Mouse (Mus musculus) embryonic facial prominence, embryonic 15.5 days (tissue): ENCODE results near the gene Cbl. TPM values are rescaled to one million over a fixed set of nuclear protein-coding genes. Genes with fewer than 3 reads are reported as not detected.

ENCODE experiments used
- ATAC-seq: fragments of 200-750 bp; cut with Nextera tagmentation; 2 replicates; pipeline ENCODE4 v1.8.0; 2017; ENCODE audit warnings: low read depth, moderate TSS enrichment; ENCODE audit not compliant: insufficient number of reproducible peaks, low FRiP score, low TSS enrichment
- H3K27ac ChIP-seq: fragments of 300-500 bp; sonication (generic); replicated peaks from 2 replicates; pipeline ENCODE4 v1.5.1; 2015; ENCODE audit warnings: mild to moderate bottlenecking, inconsistent platforms
- H3K27me3 ChIP-seq: fragments of 300-500 bp; sonication (generic); 2 replicates; pipeline ENCODE4 v1.6.1; 2015; ENCODE audit warnings: inconsistent platforms
- H3K36me3 ChIP-seq: fragments of 300-500 bp; sonication (generic); 2 replicates; pipeline ENCODE4 v1.6.1; 2015; ENCODE audit warnings: mild to moderate bottlenecking, inconsistent platforms
- H3K4me1 ChIP-seq: fragments of 300-500 bp; sonication (generic); 2 replicates; pipeline ENCODE4 v1.6.1; 2015; ENCODE audit warnings: inconsistent platforms
- H3K4me2 ChIP-seq: fragments of 300-500 bp; sonication (generic); replicated peaks from 2 replicates; pipeline ENCODE4 v1.6.1; 2015; ENCODE audit warnings: mild to moderate bottlenecking, inconsistent platforms
- H3K4me3 ChIP-seq: fragments of 300-500 bp; sonication (generic); replicated peaks from 2 replicates; pipeline ENCODE4 v1.5.1; 2015; ENCODE audit warnings: mild to moderate bottlenecking, inconsistent platforms
- H3K9ac ChIP-seq: fragments of 300-500 bp; sonication (generic); 2 replicates; pipeline ENCODE4 v1.6.1; 2015; ENCODE audit warnings: inconsistent platforms
- H3K9me3 ChIP-seq: fragments of 300-500 bp; sonication (generic); replicated peaks from 2 replicates; pipeline ENCODE4 v1.6.1; 2016; ENCODE audit warnings: inconsistent platforms
- WGBS: fragments of 180-500 bp; shearing (Covaris S2); methylation state at CpG from one replicate; pipeline ENCODE4 v1.1.7; 2015; 5-methylcytosine and 5-hydroxymethylcytosine counted together
- polyA plus RNA-seq: library from polyadenylated mRNA; unstranded; fragments of >200 nt; fragmentation: Nextera tagmentation; extraction: Ambion mirVana; gene quantifications from 2 replicates; pipeline ENCODE4 v1.2.1, GENCODE M21; 2015

Cbl gene
- 16.1 and 17.7 TPM in 2 replicates for polyA plus RNA-seq

GRCm38 (mm10) chr9:44233802-44234478, at the start of gene Cbl:
Gene Cbl, minus strand, starts transcription at chr9:44234049.
- Histone ChIP-seq H3K9me3 (no peaks in the 10 kb centered on the region), H3K4me2 (peak within 1 kb of the TSS; percentile 64), H3K9ac (peak within 1 kb of the TSS; percentile 80), H3K27ac (peak within 1 kb of the TSS; percentile 96), H3K27me3 (no peaks in the 10 kb centered on the region), H3K4me1 (peaks cover 25% of the 10 kb centered on the region), H3K36me3 (no peaks in the 10 kb centered on the region), H3K4me3 (peak within 1 kb of the TSS; percentile 93)
- ATAC-seq = peak; percentile 95
- WGBS = under 1% methylated on average over 71 of the region's 76 CpGs

- no peak overlapping the region for H3K4me3 ChIP-seq
- H3K4me2 ChIP-seq = no peak overlapping the region
- H3K27ac ChIP-seq = no peak overlapping the region
- H3K4me1 ChIP-seq = peaks cover 18% of the 10 kb centered on the region
- H3K9ac ChIP-seq = no peak overlapping the region
- peaks cover 10% of the 10 kb centered on the region for H3K27me3 ChIP-seq
- ATAC-seq = no peak
- no peaks in the 10 kb centered on the region for H3K9me3 ChIP-seq
- 72% methylated on average over 5 of the region's 5 CpGs for WGBS
- H3K36me3 ChIP-seq = peaks cover 4% of the 10 kb centered on the region; the same call in 1 of the 2 replicates
These were observed 49.3 kb upstream of the Cbl start for GRCm38 (mm10) chr9:44283183-44283582.

- Histone ChIP-seq H3K9ac (no peak overlapping the region), H3K4me1 (peaks cover 14% of the 10 kb centered on the region), H3K4me2 (no peak overlapping the region), H3K9me3 (no peaks in the 10 kb centered on the region), H3K4me3 (no peak overlapping the region), H3K27ac (no peak overlapping the region), H3K36me3 (0 out of 2 replicates have a peak, but pooled peaks cover 4% of the 10 kb centered on the region), H3K27me3 (no peaks in the 10 kb centered on the region)
- ATAC-seq = no peak
- WGBS = 82% methylated on average over 4 of the region's 4 CpGs
These were observed 36.1 kb upstream of the Cbl start for GRCm38 (mm10) chr9:44269973-44270372.

GRCm38 (mm10) chr9:44269077-44269476, 35.2 kb upstream of the Cbl start:
- H3K9ac ChIP-seq = no peak overlapping the region
- no peak for ATAC-seq
- H3K4me3 ChIP-seq = no peak overlapping the region
- no peaks in the 10 kb centered on the region for H3K36me3 ChIP-seq
- H3K9me3 ChIP-seq = no peaks in the 10 kb centered on the region
- H3K4me2 ChIP-seq = no peak overlapping the region
- peaks cover 14% of the 10 kb centered on the region for H3K4me1 ChIP-seq
- WGBS = 79% methylated on average over 3 of the region's 3 CpGs
- no peak overlapping the region for H3K27ac ChIP-seq
- H3K27me3 ChIP-seq = no peaks in the 10 kb centered on the region

GRCm38 (mm10) chr9:44268432-44268831, 34.6 kb upstream of the Cbl start, which contains the start of gene Nlrx1:
Gene Nlrx1, minus strand, starts transcription at chr9:44268599.
- peak within 1 kb of the TSS; percentile 91 for H3K27ac ChIP-seq
- peaks cover 14% of the 10 kb centered on the region for H3K4me1 ChIP-seq
- no peaks in the 10 kb centered on the region for H3K27me3 ChIP-seq
- no peaks in the 10 kb centered on the region for H3K9me3 ChIP-seq
- WGBS = 63% methylated on average over 6 of the region's 6 CpGs
- H3K4me3 ChIP-seq = peak within 1 kb of the TSS; percentile 55
- peak within 1 kb of the TSS; percentile 80 for H3K4me2 ChIP-seq
- H3K36me3 ChIP-seq = peaks cover 3% of the 10 kb centered on the region
- H3K9ac ChIP-seq = peak within 1 kb of the TSS; percentile 53
- ATAC-seq = no peak

GRCm38 (mm10) chr9:44268027-44268360, 34.1 kb upstream of the Cbl start:
- H3K4me2 ChIP-seq = peak overlapping the region; percentile 80
- peak overlapping the region; percentile 55 for H3K4me3 ChIP-seq
- peak overlapping the region; percentile 91 for H3K27ac ChIP-seq
- H3K36me3 ChIP-seq = peaks cover 6% of the 10 kb centered on the region
- peak; percentile 82 for ATAC-seq
- WGBS = 4% methylated on average over 28 of the region's 28 CpGs
- H3K9me3 ChIP-seq = no peaks in the 10 kb centered on the region
- H3K27me3 ChIP-seq = no peaks in the 10 kb centered on the region
- H3K4me1 ChIP-seq = peaks cover 14% of the 10 kb centered on the region
- H3K9ac ChIP-seq = peak overlapping the region; percentile 53

- Histone ChIP-seq H3K27me3 (no peaks in the 10 kb centered on the region), H3K9ac (peak overlapping the region; percentile 53), H3K36me3 (peaks cover 10% of the 10 kb centered on the region), H3K9me3 (no peaks in the 10 kb centered on the region), H3K4me1 (peaks cover 14% of the 10 kb centered on the region), H3K4me2 (peak overlapping the region; percentile 80), H3K4me3 (peak overlapping the region; percentile 55), H3K27ac (peak overlapping the region; percentile 91)
- 5% methylated on average over 23 of the region's 23 CpGs for WGBS
- ATAC-seq = peak; percentile 17; the same call in 1 of the 2 replicates
These were observed 33.6 kb upstream of the Cbl start for GRCm38 (mm10) chr9:44267319-44268026.

- ATAC-seq = no peak
- H3K4me1 ChIP-seq = peaks cover 14% of the 10 kb centered on the region
- no peak overlapping the region for H3K9ac ChIP-seq
- H3K27ac ChIP-seq = peak overlapping the region; percentile 91
- WGBS = 69% methylated on average over 8 of the region's 8 CpGs
- H3K9me3 ChIP-seq = no peaks in the 10 kb centered on the region
- H3K36me3 ChIP-seq = peaks cover 10% of the 10 kb centered on the region
- H3K27me3 ChIP-seq = no peaks in the 10 kb centered on the region
- H3K4me2 ChIP-seq = peak overlapping the region; percentile 80
- H3K4me3 ChIP-seq = peak overlapping the region; percentile 55
These were observed 32.8 kb upstream of the Cbl start for GRCm38 (mm10) chr9:44266478-44267226.

- 77% methylated on average over 14 of the region's 14 CpGs for WGBS
These were observed 27.5 kb upstream of the Cbl start for GRCm38 (mm10) chr9:44261388-44261787.

GRCm38 (mm10) chr9:44259014-44259413, 25.2 kb upstream of the Cbl start:
- H3K4me3 ChIP-seq = no peak overlapping the region
- H3K36me3 ChIP-seq = peaks cover 19% of the 10 kb centered on the region
- no peak overlapping the region for H3K27ac ChIP-seq
- no peak overlapping the region for H3K4me2 ChIP-seq
- no peak for ATAC-seq
- H3K9me3 ChIP-seq = no peaks in the 10 kb centered on the region
- WGBS = 73% methylated on average over 10 of the region's 10 CpGs
- peaks cover 21% of the 10 kb centered on the region for H3K4me1 ChIP-seq
- H3K9ac ChIP-seq = no peak overlapping the region
- H3K27me3 ChIP-seq = no peaks in the 10 kb centered on the region

More at GRCm38 (mm10) chr9:44261388-44261787, 27.5 kb upstream of the Cbl start:
- Histone ChIP-seq H3K4me3 (no peak overlapping the region), H3K27ac (no peak overlapping the region), H3K9me3 (no peaks in the 10 kb centered on the region), H3K4me2 (no peak overlapping the region), H3K27me3 (no peaks in the 10 kb centered on the region), H3K4me1 (peaks cover 3% of the 10 kb centered on the region), H3K36me3 (peaks cover 17% of the 10 kb centered on the region), H3K9ac (no peak overlapping the region)
- ATAC-seq = no peak

GRCm38 (mm10) chr9:44256213-44256612, 22.4 kb upstream of the Cbl start:
- Histone ChIP-seq H3K4me3 (no peak overlapping the region), H3K4me2 (no peak overlapping the region), H3K36me3 (peaks cover 10% of the 10 kb centered on the region; the same call in 1 of the 2 replicates), H3K9ac (no peak overlapping the region), H3K27ac (no peak overlapping the region), H3K27me3 (no peaks in the 10 kb centered on the region), H3K9me3 (no peaks in the 10 kb centered on the region), H3K4me1 (peaks cover 36% of the 10 kb centered on the region)
- 80% methylated on average over 8 of the region's 8 CpGs for WGBS
- no peak for ATAC-seq
